Mouse (Mus musculus) monocyte, adult 5-6 weeks (primary cell): Measurements from ENCODE around the gene Map1b. TPM values are rescaled to one million over a fixed set of nuclear protein-coding genes. Genes with fewer than 3 reads are reported as not detected.

Source experiments
- ATAC-seq: fragments of 153-309, 156-312 bp; replicated peaks from 2 replicates; pipeline ENCODE4 v1.8.0; 2017; ENCODE audit warnings: mild to moderate bottlenecking; ENCODE audit not compliant: low TSS enrichment, insufficient number of reproducible peaks, severe bottlenecking, poor library complexity, low FRiP score
- total RNA-seq: library from RNA; stranded (forward); fragments of 200-1000, 200-491, 200-594 nt; gene quantifications from 3 replicates; pipeline ENCODE4 v1.2.3, GENCODE M21; 2017

The Map1b gene
- total RNA-seq, 1 experiment from 2014 or later: 0.19 TPM

GRCm38 (mm10) chr13:99538851-99539250 lies 22.5 kb upstream of the Map1b start:
- ATAC-seq: no peak

GRCm38 (mm10) chr13:99537908-99538513 lies 21.7 kb upstream of the Map1b start:
- ATAC-seq: no peak

DNA sequence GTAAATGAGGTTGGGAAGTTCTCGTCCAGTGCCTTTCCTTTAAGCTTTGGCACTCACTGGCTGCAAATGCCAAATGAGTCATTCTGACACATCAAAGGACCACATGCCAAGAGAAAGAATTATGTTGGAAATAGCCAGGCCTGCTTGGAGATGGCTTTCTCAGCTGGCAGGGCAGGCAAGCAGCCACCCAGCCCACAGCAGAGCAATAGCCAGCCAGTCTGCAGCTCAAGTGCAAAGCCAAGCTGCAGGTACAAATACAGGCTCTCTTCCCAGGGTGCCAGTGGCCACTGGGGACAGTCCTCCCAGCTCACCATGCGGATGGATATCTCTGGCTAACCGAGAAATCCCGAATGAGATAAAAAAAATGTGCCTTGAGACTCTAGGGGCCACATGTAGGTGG lies 12.1 kb upstream of the Map1b start:
- ATAC-seq: no peak

GRCm38 (mm10) chr13:99527936-99528335 lies 11.6 kb upstream of the Map1b start:
- ATAC-seq: no peak

- no peak for ATAC-seq
Observed at GRCm38 (mm10) chr13:99525491-99525890, 9.2 kb upstream of the Map1b start.

- ATAC-seq: no peak
Observed at GRCm38 (mm10) chr13:99517836-99518235, 1.5 kb upstream of the Map1b start.

DNA sequence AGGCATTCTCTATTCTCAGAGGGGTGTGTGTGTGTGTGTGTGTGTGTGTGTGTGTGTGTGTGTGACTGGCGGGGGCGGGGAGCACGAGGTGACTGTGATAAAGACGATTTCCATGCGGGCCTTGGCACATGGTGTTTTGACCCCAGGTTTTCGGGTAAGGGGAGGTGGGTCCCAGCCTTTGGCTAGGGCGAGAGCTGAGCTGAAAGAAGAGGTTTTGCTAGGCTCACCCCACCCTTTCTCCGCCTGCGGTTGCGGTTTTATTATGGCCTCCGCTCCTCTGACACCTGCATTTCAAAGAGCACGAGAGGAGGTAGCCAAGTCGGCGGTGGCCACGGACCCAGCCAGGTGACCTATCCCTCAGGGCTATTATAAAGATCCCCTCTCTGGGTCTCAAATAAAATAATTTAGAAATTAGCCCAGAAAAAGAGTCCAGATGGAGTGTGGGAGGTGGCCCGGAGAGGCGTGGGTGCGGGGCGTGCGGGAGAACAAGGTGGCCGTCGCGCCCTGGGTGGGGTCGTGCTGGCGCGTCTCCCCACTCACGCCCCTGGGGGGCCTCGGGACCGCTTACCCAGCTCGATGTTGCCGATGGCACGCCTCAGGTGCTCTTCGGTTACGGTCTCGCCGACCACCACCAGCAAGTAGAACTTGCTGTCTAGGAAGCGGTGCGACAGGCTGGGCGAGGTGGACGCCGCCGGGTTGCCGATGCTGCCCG lies 448 bp downstream of the Map1b start:
- ATAC-seq: no peak

DNA sequence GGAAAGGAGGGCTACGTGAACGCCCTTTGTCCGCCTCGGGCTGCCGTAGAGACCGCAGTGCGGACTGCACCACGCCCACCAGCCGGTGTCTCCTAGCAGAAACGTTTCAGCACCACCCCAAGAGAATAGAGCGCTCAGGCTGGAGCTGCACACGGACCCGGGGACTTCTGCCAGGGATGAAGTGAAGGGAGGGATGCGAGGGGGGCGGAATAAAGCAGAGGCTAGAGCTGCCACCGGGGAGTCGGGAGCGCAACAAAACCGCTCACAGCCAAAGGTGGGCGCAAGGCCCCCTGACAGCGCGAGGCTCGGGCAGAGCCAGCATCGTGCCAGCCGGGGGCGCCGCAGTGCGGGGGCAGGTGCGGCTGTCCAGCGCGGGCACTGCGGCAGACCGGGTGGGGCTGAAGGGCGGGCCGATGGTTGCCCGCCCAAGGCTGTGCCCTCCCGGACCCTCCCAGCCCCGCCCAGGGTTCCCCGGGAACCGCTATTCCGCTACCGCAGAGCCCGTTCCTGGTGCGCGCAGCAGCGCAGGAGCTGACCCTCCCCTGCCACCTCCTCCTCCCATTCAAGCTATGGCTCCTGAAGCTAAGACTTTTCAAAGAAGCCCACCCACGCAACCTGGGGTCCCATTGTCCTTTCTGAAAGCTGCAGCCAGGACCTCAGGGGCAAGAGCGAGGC lies 1.3 kb downstream of the Map1b start:
- no peak for ATAC-seq

- ATAC-seq: no peak
Observed at GRCm38 (mm10) chr13:99513990-99514389, 2.4 kb downstream of the Map1b start.

- no peak for ATAC-seq
Observed at GRCm38 (mm10) chr13:99513138-99513537, 3.2 kb downstream of the Map1b start.

GRCm38 (mm10) chr13:99509896-99510295 lies 6.4 kb downstream of the Map1b start:
- ATAC-seq: no peak

GRCm38 (mm10) chr13:99506580-99506962 lies 9.8 kb downstream of the Map1b start:
- ATAC-seq: no peak

DNA sequence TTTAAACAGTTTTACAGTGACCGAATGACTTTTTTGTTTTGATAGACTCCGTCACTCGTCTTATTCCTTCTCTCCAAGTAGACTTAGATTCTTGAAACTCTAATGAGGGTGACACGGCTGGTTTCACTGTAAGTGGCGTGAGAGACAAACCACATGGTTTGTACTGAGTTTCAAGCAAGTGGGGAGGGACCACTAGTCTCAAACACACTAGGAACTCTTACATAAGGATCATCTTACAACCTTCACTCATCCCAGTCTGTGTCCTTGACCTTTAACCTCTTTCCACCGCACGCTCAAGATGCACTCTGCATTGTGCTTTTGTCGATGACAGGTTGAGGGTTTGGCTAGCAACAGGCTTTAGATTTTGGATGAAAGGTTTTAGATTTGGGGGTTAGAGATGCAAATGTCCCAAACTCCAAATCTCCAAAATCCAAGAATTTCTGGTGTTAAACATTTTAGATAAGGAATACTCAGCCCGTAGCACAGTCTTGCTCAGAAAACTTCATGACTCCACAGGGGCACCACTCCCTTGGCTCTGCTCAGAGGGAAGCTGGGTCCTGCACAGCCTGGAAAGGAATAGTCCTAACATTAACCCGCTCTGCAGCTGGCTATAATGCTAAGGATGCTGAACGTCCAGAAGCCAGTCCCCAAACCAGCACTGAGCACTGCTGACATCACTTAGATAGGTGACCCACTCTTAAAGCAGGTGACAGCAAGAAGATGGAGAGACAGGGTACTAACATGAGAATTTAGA lies 10.3 kb downstream of the Map1b start:
- ATAC-seq: no peak

DNA sequence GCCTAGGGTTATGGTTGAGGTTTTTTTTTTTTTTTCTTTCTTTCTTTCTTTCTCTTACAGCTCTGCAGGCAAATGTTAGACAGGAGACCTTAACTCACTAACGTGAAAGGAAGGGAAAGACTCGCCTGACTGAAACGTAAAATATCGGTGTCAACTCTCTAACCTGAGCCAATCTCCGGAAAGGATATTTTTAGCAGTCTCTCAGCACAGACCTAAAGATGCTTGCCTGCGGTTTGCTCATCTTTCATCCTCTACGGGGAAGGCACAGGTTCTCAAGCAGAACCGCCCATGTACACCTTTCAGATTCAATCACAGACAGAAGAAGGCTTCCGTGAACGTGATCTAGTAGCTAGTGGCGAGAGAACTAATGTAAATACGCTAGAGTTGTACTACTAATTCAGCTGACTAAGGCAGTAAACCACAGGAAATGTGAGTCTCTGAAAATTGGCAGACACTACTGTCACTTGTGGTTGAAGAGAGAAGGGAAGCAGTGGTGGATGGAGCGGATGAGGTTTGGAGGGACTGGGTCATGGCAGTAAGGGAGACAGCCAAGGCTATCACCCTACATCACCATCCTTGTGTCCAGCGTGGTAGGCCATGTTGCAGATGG lies 12.9 kb downstream of the Map1b start:
- no peak for ATAC-seq

DNA sequence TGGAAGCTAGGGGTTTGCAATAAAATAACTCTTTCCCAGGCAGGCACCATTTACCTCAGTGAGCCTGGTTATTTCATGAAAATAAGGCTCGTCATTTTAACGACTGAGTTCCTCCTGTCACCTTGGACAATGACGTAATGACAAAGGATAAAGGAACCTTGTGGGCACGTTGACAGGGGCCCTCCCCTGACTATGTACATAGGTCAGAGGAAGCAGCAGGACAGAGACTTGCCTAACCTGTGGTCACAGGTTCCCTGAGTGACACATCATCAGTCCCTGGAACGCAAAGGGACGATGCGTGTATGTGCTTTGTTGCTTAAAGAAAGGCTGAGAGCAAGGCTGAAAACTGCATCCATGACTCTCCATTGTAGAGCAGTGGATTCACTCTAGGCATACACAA lies 13.4 kb downstream of the Map1b start:
- ATAC-seq: no peak

DNA sequence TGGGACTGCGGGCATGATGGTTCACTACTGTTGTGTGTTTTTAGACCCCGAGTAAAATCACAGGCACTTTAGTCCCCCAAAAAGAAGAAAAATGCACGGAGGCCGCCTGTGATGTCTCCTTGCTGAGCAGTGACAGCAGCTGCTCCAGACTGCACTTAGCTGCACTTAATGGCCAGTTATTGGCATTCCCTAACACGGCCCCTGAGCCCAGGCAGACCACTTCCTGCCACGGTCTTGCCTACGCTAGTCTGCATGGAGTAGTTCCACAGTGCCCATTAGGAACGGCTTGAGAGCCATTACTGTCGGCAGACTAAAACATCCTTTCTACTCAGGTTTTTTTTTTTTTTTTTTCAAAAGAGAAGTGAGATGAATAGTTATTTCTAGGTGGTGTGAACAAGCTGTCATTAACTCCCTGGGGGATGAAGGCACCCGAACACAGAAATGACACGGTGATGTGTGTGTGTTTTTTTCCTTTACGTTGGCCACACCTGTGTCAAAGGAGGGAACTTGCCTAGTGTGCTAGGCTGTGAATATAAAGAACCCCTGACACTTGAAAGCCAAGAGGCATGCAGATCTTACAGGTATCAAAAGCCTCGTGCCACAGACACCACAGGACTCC lies 14.1 kb downstream of the Map1b start:
- no peak for ATAC-seq

DNA sequence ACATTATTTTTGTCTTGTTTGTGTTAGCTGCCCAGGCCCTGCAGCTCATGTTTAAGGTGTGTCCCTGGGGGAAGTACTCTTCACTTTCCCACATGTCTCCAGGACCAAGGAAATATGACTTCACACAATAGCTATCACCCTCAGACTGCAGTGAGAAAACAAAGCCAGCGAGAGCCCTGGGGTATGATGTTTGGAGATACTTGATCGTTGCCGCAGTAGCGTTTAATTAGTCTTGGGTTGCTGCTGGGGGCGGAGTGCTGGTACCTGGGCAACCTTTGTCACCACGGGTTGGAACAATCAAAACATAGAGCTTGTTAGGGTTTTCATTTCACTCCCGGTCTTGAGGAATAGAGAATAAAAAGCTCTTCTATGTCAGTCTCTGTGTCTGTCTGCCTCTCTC lies 14.9 kb downstream of the Map1b start:
- no peak for ATAC-seq

GRCm38 (mm10) chr13:99500609-99501008 lies 15.7 kb downstream of the Map1b start:
- no peak for ATAC-seq

DNA sequence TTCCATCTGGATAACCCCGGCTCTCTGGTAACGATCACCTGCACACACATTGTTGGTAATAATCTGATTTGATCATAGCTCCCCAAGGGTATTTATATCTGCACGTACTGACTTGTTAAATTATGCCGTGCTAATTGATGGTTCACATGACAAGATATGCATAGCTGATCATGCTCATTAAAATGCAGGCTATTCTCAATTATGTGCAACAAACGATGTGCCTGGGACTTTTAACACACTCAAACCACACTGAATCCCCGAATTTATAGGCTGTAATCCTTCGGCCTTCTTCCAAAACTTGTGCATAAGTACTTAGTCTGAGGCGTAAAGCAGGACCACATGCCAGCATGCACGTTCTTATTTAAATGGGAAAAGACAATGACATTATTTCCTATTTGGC lies 16.6 kb downstream of the Map1b start:
- ATAC-seq: no peak
